Mouse (Mus musculus) frontal cortex, postnatal 36 days (tissue): Measurements from ENCODE around the gene Traf3.

ENCODE experiments used
- DNase-seq, 2 experiments: peaks; one replicate each; pipeline ENCODE4 v3.0.0; 2022; ENCODE audit warnings: low spot score in 2 of 2

Gene Traf3

DNA sequence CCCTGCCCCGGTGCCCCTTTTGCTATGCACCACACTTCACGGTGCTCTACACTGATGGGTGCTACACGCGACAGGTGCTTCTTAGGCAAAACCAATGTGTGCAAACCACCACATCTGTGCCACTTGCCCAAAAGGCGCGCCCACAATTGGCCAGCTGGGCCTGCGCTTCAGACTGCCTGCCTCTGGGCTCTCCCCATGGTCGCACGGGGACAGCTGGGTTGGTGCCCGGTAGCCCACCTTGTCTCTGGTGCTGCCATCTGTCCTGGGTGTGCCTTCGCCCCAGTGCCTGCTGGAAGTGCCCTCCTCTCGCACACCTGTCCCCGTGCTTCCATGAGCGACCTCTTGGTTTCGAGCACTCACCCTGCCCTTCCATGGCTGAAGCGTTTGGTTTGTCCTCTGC, 97.5 kb downstream of the Traf3 start:
- no peak for DNase-seq

- no peak for DNase-seq
These were observed 99.0 kb downstream of the Traf3 start for GRCm38 (mm10) chr12:111265212-111265611.

DNA sequence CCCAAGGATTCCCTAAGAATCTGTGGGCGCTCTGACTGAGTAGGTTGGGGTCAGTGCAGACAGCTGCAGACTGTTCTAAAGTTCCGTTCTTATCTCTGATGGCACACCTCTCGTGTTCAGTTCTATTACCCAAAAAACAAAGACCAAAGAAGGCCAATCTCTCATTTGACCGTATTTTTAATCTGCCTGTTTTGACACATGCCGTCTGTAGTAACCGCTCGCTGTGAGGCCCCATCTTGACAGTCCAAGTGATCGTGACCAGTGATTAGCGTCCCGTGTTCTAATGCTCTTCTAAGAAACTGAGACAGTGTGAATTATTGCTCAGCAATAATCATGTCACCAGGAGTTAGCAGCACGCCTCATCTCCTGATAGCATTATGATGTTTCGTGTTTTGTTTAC, 100.4 kb downstream of the Traf3 start:
- no peak for DNase-seq

- no peak for DNase-seq
These were observed 101.6 kb downstream of the Traf3 start for GRCm38 (mm10) chr12:111267673-111268325.

- DNase-seq, result no peak
These were observed 104.6 kb downstream of the Traf3 start, which contains the start of gene Amn for GRCm38 (mm10) chr12:111270629-111271277. Amn (plus strand) TSS chr12:111271095.

GRCm38 (mm10) chr12:111271406-111271805, 105.2 kb downstream of the Traf3 start:
- DNase-seq, result no peak

GRCm38 (mm10) chr12:111271966-111272365, 105.8 kb downstream of the Traf3 start:
- no peak for DNase-seq

DNA sequence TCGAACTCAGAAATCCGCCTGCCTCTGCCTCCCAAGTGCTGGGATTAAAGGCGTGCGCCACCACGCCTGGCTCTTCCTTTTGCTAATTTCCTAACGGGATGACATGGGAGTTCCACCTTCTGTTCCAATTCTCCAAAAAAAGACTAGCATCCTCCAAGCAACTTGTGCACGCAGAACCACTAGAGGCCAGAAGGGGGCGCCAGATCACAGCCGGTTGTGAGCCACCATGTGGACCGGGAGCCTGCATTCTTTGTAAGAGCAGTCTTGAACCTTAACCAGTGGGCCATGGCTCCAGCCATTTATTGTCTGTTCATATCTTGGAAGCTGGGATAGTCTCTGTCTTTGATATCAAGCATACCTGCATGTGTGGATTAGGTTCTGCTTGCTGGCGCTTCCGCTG, 106.2 kb downstream of the Traf3 start:
- peak; percentile 77 to 89 for DNase-seq

- DNase-seq, result no peak
These were observed 107.8 kb downstream of the Traf3 start for GRCm38 (mm10) chr12:111274006-111274405.

DNA sequence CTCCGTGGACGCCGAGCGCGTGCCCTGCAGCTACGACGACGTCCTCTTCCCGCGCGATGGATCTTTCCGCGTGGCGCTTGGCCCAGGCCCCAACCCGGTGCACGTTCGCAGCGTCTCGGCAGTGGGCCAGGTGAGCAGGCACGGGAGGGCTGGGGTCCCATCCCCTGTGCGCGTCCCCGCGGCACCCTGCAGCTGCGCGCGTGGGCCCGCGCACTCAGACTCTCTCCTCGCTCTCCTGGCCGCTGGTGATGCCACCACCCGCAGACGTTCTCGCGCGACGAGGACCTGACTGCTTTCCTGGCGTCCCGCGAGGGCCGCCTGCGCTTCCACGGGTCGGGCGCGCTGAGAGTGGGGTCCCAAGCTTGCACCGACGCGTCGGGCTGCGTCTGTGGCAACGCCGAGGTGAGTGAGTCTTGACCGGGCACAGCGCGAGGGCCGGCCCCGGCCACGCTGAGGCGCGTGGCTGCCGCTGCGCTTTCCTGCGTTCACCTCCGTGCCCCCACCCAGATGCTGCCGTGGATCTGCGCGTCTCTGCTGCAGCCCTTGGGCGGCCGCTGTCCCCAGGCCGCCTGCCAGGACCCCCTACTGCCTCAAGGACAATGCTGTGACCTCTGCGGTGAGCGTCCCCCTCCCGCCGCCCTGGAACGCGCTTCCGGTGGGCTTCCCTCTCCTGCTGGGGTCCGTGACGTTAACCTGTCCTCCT, 108.4 kb downstream of the Traf3 start:
- no peak for DNase-seq

DNA sequence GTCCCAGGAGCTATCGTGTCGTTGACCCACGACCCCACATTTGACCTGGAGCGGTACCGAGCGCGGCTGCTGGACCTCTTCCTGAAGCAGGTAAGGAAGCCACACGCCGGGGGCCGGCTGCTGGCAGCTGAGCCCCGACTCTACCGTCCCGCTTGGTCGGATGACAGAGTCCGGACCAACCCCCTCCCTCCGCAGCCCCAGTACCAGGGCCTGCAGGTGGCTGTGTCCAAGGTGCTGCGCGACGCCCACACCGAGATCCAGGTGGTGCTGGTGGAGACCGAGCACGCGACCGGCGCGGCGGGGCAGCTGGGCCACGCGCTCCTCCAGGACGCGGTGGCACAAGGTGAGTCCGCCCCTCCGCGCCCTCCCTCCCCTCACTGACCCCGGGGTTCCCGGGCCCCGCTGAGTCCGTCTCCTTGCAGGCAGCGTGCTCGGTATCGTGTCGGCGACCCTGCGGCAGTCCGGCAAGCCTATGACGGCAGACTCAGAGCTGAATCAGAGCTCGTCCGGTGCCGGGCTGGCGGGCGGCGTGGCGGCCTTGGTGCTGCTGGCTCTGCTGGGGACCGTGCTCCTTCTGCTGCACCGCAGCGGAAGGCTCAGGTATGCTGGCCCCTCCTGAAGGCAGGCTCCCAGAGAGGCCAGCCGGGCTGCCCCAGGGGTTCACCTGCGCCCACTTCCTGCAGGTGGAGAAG, 109.1 kb downstream of the Traf3 start:
- no peak for DNase-seq

GRCm38 (mm10) chr12:111276371-111276770, 110.2 kb downstream of the Traf3 start:
- no peak for DNase-seq

DNA sequence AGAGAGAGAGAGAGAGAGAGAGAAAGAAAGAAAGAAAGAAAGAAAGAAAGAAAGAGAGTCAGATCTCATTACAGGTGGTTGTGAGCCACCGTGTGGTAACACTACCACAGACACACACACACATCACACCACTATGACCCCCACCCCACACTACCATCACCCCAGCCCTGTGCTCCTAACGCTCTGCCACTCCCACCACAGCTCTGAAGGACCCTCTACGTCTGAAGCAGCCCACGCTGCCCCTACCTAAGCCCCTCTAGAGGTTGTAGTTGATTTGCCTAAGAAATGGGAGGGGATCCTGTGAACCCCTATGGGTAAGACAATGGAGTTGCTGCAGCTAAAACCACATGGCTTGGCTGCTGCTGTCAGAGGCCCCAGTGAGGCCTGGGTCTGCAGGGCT, 117.4 kb downstream of the Traf3 start:
- no peak for DNase-seq

- DNase-seq, result no peak
These were observed 118.4 kb downstream of the Traf3 start for GRCm38 (mm10) chr12:111284532-111284931.

- no peak for DNase-seq
These were observed 126.9 kb downstream of the Traf3 start for GRCm38 (mm10) chr12:111293025-111293424.

GRCm38 (mm10) chr12:111301322-111302017, 135.3 kb downstream of the Traf3 start:
- no peak for DNase-seq

DNA sequence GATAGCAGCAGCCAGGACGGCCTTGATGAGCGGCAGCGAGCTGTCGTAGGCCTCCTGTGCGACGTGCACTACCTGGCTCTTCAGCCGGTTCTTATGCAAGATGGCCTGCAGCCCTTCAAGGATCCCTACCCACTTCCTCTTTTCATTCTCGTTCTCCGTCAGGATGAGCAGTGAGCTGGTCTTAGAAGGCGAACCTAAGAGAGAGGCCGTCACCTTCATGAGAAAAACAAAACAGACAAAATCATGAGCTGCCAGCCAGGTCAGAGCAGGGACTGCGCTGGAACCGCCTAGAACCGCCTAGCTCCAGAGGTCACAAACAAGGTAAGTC, 135.8 kb downstream of the Traf3 start:
- DNase-seq, result no peak

DNA sequence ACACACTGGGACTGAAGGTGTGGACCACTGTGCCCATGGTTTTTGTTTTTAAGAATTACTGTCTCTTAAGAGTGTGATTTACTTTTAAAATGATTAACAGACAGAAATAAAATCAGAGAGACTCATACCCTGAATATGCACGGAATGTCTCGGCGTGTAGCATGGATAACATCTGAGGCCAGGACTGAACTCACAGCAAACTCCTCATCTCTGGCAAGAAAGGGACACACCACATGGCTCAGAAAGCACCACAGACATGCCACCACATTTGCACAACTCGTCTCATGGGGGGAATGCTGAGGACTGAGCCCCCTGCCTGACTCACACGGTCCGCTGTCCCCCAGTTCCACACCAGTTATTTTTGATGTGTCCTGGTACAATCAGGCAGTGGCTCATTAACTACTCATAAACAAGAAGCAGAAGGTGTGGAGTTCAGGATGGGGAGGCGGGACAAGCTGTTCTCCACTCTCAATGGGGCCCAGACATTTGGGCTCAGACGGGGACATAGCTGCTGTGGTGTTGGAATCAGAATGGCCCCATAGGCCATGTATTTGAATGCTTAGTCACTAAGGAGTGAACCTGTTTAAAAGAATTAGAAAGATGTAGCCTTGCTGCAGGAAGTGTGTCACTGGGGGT, 137.7 kb downstream of the Traf3 start:
- DNase-seq, result no peak

- no peak for DNase-seq
These were observed 140.7 kb downstream of the Traf3 start for GRCm38 (mm10) chr12:111306821-111307220.

DNA sequence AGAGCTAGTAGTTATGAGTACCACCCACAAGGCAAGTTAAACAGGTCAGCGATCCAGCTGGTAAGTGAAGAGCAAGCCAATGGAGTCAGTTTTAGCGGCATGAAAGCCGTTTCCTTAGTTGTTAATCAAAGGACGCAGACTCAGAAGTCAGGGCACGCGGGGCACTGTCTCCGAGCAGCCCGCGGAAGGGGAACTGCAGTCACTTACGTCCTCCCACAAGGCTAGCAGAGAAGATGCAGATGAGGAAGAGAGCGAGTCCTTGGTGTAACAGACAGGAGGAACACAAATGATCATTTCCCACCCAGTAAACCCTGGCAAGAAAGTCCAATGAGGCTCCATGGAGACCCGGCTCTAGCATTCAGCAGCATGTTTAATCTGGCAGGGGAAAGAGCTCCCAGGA, 143.1 kb downstream of the Traf3 start:
- DNase-seq, result no peak

GRCm38 (mm10) chr12:111309931-111310330, 143.8 kb downstream of the Traf3 start:
- DNase-seq, result no peak
